Mouse (Mus musculus): Measurements from ENCODE around the gene Siah2.
A peak's percentile ranks its signal among the peaks of the same experiment; 100 is the strongest.

Siah2 gene

DNA sequence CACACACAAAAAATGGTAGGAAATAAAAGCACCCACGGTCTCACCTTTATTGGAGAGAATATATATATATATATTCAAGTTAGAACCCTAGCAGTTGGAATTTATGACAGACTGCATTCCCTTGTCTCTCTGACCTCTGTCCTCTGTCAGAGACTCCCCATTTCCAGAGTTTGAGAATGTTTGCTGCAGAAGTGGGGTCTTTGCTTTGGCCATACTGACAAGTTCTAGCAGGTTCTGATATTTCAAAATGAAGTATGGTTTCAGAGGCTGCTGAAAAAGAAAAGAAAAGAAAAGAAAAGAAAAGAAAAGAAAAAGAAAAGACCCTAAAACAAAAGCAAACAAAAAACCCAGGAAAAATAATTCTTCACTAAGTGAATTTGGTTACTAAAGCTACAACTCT, 2.8 kb upstream of the Siah2 start:
- no peak for DNase-seq

DNA sequence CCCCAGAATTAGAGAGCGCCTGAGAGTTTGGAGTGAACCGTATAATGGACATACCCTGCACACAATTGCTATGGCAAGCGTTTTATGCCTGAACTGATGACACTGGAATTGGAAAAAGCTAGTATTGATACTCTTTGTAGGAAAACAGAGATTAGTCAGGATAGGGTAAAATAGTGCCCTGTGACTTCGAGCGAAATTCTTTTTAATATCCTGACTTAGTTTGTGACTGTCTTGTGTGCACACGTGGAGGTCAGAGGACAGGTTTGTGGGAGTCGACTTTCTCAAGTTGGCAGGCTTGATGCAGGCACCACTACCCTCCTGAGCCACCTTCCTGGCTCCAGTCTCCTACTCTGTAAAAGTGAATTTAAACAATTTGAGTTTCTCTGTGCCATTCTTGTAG, 1.1 kb upstream of the Siah2 start:
- DNase-seq = no peak

DNA sequence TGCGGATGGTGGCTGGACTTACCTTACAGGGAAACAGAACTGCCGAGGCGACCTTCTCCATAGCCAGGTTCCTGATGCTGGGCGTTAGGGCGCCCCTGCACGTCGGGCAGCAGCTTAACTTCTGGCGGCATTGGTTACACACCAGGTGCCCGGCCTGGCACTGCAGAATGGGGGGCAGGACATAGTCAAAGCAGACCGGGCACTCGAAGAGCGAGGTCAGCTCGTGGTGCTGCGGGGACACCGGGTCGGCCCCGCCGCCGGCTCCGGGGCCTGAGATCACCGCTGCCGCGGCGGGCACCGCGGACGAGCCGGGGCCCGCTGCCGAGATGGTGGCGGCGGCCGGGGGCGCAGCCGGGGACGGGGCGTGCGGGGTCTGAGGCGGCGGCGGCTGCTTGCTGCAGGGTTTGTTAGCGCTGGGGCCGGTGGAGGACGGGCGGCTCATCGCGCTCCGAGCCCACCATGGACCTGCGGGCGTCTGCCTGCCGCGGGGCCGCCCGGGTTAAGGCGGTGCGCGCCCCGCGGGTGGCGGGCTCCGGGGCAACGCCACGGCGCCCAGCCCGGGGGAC, 743 bp downstream of the Siah2 start:
- peak; percentile 66 to 68 for DNase-seq

DNA sequence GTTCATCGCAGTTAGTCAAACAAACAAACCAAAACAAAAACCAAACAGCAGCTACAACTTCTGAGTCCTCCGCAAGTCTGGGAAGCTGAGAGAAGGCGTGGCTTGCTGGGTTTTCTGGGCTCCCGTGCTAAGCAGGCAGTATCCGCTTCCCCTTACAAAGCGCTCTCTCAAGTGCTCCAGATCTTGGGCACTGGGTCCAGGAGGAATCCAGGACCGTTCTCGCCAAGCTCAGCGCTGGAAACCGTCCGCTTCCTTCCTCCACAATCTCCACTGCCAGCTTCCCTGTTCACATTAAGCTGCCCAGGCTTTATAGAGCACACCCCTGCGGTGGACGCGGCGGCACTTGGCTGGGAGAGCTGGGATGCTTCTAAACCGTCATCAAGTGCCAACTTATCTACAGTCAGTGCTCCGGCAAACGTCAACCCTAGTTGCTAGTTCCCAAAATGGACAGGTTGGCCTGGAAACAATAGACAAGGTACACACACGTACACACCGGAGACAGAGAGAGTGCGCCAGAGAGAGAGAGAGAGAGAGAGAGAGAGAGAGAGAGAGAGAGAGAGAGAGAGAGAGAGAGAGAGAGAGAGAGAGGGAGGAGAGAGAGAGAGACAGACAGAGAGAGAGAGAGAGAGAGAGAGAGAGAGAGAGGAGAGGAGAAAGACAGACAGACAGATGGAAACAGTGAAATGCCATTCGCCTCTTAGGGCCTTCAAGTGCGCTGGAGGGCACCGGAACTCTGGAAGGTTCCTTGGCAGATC, 1.4 kb downstream of the Siah2 start:
- DNase-seq = peak; percentile 78 to 79

DNA sequence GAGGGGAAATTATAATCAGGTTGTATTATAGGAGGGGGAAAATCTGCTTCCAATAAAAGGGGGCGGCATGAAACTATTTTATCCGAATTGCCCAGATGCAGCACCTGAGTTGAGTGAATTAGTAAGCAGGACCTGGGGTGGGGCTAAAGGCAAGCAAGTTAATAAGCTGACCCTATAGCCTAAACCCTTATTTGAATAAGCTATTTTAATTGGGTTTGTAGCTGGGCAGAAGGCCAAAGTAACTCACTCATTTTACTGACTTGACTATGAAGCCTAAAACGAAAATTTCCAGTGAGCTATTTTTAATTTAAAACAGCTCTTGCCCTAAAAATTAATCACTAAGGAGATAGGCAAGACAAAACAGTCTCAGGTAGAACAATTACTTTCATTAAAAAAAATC, 2.5 kb downstream of the Siah2 start:
- peak in 1 of 2 experiments; percentile 67 for DNase-seq

DNA sequence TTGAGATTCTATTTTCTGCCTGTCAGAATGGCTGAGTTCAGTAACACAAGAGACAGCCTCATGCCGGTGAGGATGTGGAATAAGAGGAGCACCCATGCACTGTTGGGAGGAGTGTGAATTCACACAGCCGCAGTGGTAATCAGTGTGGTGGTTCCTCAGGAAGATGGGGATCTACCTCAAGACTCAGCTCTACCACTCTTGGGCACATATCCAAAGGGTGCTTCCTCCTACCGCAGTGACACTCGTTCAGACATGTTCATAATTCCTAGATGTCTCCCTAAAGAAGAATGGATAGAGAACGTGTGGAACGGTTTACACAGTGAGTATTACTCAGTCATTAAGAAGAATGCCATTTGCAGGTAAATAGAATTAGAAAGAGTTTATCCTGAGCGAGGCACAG, 3.1 kb downstream of the Siah2 start:
- DNase-seq = no peak

DNA sequence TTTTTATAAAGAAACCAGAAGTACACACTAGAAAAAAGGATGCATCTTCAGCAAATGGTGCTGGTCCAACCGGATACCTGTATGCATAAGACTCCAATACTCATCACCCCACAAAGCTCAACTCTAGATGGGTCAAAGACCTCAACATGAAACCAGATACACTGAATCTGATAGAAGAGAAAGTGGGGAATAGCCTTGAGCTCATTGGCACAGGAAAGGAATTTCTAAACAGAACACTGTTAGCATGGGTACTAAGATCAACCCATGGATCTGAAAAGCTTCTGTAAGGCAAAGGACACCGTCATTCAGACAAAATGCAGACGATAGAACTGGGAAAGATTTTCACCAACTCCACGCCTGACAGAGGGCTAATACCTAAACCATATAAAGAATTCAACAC, 3.6 kb downstream of the Siah2 start:
- DNase-seq = no peak

DNA sequence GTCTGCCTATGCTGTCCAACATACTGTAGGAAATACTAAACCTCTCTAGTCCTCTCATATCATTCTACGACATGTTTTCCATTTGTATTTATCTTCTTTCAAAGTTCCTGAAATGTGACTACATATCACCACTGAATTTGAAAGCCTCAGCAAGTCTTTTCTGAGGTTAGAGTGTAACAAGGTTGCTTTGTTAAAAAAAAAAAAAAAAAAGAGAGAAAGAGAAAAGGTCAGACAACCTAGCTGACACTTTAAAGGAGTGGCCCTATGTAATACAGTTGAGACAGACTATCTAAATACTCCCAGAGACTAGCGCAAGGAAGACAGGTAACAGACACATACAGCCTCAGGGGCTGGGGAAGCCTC, 5.3 kb downstream of the Siah2 start:
- no peak for DNase-seq

DNA sequence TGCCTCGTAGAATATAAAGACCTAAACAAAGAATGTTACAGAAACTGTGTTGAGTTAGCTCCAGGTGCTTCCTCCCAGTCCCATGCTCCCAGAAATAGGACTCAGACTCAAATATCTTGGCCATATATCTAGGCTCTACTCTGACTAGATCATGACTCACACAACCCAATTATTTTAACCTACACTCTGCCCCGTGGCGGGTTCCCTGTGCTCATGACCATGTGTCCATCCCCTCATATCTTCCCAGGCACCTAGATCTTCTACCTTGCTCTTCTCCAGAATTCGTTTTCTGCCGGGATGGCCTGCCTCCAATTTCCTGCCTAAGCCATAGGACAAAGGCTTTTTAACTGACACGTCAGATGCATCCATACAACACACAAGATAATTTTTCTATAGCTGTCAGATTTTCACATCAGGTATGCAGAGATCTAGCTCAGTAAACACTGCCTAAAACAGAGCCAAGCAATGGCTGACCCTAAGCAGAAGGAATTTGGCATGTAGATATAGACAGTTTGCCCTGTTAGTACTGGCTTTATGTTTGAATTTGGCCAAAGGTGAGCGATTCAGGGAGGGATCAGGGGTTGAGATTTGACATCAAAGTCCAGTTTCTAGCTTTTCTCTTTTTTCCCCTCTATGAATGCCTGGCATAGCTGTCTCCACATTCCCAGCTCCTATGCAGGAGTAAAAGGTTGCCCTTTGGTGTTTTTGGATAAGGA, 5.8 kb downstream of the Siah2 start:
- no peak for DNase-seq

DNA sequence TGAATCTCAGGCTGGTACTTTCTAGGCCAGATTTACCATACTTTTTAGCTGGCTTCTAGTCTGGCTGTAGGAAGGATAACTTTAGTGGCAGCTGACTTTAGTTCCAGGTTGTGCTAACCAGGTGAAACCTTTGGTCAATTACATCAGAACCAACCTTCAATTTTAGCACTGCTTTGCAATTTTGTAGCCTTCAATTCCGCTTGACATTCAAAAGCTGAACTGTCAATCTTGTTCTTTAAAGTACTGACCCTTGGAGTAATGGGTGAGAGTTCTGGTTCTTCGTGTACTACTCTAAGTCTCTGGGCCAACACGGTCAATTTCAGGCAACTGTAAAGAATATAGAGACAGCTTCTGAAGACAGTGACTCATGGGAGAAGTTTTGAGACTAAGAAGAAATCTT, 6.8 kb downstream of the Siah2 start:
- DNase-seq = no peak

DNA sequence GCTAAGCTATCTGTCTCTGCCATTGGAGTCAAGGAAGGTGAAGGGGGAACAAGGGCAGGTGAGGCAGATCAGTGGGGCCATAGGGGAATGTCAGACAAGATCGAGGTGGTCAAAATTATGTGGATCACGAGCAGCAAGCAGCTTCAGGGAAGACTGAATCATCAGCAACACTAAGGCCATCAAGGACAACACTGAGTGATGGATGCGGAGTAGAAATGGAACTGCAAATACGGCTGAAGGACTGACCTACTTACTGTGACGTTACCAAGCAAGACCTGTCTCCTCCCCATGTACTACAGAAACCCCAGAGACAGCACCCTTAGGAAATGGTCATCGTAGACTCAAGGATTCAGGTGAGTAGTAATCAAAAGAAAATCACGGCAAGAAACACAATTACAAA, 8.9 kb downstream of the Siah2 start:
- DNase-seq = no peak

DNA sequence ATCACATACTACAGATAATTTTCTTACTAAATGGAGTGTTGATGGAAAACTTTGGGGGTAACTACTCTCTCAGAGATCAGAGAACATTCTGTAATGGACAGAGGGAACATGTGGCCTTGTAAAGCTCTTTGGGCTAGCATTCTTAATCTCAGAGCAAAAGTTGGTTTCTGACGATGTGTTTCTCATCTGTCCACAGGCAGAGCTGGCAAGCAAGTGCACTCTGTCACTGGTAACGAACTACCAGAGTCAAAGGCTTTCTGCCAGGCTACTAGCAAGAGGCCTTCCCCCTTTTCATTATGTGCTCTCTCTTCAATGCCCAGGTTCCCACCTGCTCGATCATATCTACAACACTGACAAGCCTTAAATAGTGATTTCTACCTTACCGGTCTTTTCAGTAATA, 9.9 kb downstream of the Siah2 start:
- no peak for DNase-seq

DNA sequence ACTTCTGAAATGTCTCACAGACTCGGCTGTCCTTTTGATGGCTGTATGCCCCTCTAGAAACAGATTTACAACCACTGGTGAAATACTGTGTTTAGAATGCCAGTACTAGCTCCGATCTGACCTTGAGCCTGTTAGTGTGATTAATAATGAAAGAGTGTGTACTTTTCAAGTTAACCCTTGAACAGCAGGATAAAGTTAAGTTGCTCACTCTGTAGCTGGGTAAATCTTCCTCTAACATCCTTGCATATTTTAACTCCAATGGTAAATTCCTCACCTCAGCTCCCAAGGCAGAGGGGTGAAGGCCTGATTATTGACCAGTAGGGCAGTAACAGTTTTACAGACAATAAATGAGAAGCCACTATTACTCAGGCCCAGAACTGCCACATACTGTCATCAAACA, 10.4 kb downstream of the Siah2 start:
- DNase-seq = peak in 1 of 2 experiments; percentile 68

DNA sequence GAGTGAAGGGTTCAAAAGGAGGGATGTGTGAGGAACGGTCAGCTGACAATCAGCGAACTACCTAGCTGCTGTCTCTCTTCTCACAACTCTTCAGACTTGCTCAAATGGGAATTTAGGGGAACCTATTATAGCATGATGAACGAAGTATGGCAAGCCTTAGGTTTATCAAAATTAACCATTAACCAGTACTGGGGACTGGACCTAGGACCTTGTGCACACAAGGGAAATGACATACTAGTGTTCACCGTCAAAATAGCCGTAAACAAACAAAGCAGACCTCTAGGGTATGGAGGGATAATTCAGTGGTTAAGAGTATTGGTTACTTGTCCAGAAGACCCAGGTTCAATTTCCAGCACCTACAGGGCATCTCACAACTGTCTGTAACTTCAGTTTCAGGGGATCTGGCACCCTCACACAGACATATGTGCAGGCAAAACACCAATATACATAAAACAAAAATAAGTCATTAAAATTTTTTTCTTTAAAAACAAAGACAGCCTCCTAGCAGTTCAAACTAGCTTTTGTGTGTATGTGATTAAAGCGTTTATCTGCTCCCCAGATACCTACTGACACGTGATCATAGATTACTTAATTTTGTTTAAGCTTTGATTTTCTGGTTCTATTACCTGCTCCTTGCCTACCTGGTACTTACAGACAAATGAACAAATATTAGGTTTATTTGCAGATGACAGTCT, 11.1 kb downstream of the Siah2 start:
- DNase-seq = no peak

DNA sequence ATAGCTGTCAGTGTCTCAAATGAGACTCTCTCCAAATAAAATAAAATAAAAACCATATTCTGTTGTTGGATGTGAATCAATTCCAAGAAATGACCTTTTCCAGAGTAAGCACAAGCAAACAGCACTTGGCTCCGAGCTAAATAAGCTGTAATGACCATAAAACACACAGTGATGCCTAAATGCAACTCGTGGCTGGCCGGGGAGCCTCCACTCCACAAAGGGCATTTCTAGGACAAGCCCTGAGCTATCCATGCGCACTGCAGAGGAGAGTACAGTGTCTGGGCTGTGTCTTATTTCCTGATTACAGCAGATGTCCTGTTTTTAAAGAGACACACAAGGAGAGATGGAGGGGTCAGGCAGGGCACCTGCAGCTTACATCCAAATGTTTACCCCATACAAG, 12.2 kb downstream of the Siah2 start:
- peak in 1 of 2 experiments; percentile 47 for DNase-seq

DNA sequence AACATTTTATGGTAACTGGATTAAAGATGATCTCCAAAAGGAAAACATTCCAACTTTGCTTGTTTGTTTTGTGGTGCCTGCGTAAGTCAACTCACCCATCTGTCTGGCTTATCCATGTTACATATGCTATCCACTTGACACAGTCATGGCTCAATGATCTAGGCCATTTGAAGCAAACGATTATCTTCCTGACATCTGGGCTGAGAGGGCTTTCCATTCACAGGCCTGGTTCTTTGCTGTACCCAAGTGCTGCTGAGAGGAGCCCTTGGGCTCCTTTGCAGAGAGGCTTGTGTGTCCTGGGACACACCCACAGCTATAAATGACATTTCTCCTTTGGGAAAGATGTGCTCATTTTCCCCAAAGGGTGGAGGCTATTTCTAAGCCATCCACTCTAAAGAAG, 13.3 kb downstream of the Siah2 start:
- no peak for DNase-seq

DNA sequence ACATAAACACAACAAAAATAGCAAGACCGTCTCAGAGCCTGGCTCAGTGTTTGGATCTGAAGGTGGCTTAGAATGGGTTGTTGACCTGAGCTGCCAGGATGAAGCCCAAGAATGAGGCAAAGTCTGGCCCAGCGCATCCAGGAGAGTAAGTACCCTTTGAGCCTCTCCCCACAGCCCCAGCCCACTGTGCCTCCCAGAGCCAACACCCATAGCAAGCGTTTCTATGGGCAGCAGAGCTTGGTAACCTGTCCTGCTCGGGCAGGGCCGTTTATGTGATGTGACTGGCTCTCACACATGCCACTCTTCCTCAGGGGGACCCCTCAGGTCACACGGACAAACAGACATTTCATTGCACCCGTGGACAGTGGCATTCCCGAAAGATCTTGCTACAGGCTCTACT, 13.8 kb downstream of the Siah2 start:
- peak; percentile 77 to 86 for DNase-seq

DNA sequence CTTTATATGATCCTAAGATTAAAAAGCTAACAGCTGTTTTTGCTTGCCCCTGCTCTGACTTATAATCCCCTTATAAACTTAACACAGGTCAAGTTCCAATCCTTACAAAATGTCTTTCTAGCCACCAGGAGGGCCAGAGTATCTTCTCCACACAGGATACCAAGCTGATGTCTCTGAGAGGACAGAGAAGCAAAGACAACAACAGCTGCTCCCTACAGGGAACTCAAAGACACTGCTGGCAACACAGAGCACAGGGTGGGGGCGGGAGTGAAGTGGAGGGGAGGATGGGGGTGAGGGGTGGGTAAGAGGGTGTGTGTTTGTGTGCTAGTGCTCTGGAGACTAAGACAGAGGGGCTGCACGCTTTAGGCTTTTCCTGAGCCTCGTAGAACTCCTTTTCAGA, 14.6 kb downstream of the Siah2 start:
- no peak for DNase-seq

DNA sequence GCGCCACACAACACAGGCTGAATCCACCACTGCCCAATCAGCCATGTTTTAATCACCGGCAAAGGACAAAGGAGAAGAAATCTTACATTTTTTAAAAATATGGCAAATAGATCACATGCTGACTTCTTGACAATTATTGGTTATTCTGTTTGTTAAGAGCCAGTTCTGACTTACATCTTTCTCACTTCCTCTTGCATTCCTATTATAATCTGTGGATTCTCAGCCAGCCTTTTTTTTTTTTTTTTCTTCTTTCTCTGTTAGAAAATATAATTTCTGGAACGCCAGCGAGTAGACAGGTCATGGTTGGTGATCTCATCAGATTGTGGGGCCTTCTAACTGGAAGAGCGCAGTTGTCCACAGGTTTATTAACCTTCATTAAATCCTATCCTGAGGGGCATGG, 18.9 kb downstream of the Siah2 start:
- DNase-seq = no peak

DNA sequence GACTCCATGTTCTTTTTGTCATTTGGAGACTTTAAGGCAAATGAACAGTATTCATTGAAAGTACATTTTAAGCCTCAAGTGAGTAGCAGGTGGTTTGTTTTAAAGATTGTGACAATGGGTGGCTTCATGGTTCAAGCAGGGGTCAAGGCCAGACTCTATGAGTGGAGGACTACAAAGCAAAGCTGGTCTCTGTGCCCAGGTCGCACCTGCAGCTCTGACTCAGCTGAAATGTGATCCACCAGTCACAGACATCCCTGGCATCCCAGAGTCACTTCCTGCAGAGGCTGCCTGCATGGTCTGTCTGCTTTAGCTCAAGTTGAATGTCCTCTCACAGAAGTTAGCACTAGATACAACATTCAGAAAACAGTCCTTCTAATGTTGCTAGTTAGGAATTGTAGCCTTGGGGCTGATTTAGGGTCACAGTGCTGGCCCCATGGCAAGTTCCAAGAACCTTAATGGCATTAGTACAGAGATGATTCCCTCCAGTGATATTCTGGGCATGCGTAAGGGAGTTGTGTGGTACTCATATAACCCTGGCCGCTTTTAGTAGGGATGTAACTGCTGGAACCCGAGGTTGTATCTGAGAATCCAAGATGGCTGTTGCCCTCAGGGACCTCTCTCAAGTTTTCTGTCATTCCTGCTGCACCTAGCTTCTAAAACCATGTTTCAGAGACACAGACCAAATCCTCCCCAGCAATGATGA, 19.6 kb downstream of the Siah2 start:
- DNase-seq = no peak

DNA sequence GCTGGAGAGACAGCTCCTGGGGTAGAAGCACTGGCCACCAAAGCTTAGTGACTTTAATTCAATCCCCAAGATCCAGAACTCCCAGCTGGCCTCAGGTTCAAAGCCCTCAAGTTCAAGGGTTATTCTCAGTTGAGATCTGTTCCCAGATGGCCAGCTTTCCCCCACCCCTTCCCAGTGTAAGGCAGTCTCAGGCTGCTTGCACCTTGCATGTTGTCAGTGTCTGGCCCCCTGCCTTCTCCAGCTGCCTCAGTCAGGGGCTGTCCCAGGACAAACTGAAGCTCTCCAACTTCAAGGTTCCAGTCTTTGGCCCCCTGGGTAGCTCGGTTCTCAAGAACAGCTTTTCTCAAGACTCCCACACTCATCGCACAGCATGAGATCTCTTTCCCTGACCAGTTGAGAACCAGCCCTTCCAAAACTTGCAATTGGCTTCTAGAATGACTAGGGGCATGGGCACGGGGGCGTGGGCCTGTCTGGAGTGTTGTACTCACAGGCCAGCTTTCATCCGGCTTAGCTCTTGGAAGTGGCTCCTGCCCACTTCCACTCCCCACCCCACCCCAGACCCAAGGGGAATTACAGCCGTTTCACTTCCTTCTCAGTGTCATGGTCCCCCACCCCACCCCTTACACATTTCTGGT, 20.5 kb downstream of the Siah2 start:
- DNase-seq = no peak

DNA sequence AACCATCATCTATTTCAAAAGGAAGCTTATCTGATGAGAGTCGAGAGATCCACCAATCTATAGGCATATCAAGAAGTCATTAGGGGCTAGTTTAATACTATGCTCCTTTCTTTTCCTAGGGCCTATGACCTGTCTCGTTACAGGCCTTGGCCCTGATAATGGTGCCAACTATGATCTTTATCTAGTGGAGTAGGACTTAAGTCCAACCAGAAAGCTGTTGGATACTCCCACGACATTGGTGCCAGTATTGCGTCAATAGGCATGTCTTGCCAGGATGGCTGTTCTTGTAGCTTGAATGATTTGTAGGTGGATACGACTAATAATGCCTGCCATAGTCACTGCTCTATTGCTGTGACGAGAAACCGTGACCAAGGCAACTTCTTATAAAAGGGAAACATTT, 28.2 kb downstream of the Siah2 start:
- DNase-seq = no peak

DNA sequence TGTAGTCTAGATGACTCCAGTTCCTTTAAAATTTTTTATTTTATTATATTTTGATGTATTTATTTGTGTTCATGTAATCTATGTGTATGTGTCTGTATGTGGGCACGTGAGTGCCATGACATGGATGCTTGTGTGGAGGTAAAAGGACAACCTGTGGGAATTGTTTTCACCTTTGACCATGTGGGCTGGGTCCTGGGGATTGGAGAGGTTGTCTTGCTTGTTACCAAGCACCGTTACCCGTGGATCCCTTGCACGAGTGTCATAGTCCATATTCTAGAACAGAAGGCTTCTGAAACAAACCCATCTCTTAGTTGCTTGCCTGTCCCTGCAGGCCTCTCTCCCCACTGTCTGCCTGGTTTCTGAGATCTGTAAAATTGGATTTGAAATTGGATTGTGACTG, 31.6 kb downstream of the Siah2 start:
- DNase-seq = peak in 1 of 2 experiments; percentile 34
